Mouse (Mus musculus): Measurements from ENCODE around the gene Sec14l1. TPM values are rescaled to one million over a fixed set of nuclear protein-coding genes. Genes with fewer than 3 reads are reported as not detected.

Sec14l1 gene
- polyA plus RNA-seq, 1 experiment from 2014 or later = 51.0 TPM

GRCm38 (mm10) chr11:117148893-117149685 lies 34.1 kb downstream of the Sec14l1 start:
- peaks cover 77% of the 10 kb centered on the region for H3K36me3 ChIP-seq (ENCODE audit: control insufficient read depth, insufficient read depth)
- no peaks in the 10 kb centered on the region for H3K9me3 ChIP-seq (replicated peaks; ENCODE audit: control insufficient read depth, low read length)
- H3K4me3 ChIP-seq (ENCODE audit: low read length) = no peak overlapping the region
- ATAC-seq (replicated peaks; ENCODE audit: extremely low read depth, insufficient read depth, low FRiP score) = no peak
- 81% methylated on average over 18 of the region's 18 CpGs for WGBS
- H3K4me2 ChIP-seq (ENCODE audit: low read depth, low read length) = no peak overlapping the region
- no peak overlapping the region for H3K9ac ChIP-seq (ENCODE audit: low read length)
- no peak overlapping the region for H3K27ac ChIP-seq (ENCODE audit: low read length)
- no peaks in the 10 kb centered on the region for H3K27me3 ChIP-seq (ENCODE audit: control insufficient read depth, insufficient read depth, low read length)
- H3K4me1 ChIP-seq (ENCODE audit: control insufficient read depth, insufficient read depth, low read length) = peaks cover 5% of the 10 kb centered on the region

GRCm38 (mm10) chr11:117150467-117150966 lies 35.5 kb downstream of the Sec14l1 start:
- H3K36me3 ChIP-seq (ENCODE audit: control insufficient read depth, insufficient read depth) = peaks cover 66% of the 10 kb centered on the region
- H3K4me3 ChIP-seq (ENCODE audit: low read length) = no peak overlapping the region
- no peak overlapping the region for H3K4me2 ChIP-seq (ENCODE audit: low read depth, low read length)
- H3K4me1 ChIP-seq (ENCODE audit: control insufficient read depth, insufficient read depth, low read length) = peaks cover 12% of the 10 kb centered on the region
- H3K9ac ChIP-seq (ENCODE audit: low read length) = no peak overlapping the region
- no peak for ATAC-seq (replicated peaks; ENCODE audit: extremely low read depth, insufficient read depth, low FRiP score)
- no peaks in the 10 kb centered on the region for H3K27me3 ChIP-seq (ENCODE audit: control insufficient read depth, insufficient read depth, low read length)
- WGBS = 79% methylated on average over 9 of the region's 9 CpGs
- no peak overlapping the region for H3K27ac ChIP-seq (ENCODE audit: low read length)
- H3K9me3 ChIP-seq (replicated peaks; ENCODE audit: control insufficient read depth, low read length) = no peaks in the 10 kb centered on the region

GRCm38 (mm10) chr11:117151461-117151860 lies 36.5 kb downstream of the Sec14l1 start:
- no peak overlapping the region for H3K4me2 ChIP-seq (ENCODE audit: low read depth, low read length)
- no peak overlapping the region for H3K9ac ChIP-seq (ENCODE audit: low read length)
- ATAC-seq (replicated peaks; ENCODE audit: extremely low read depth, insufficient read depth, low FRiP score) = no peak
- no peak overlapping the region for H3K27ac ChIP-seq (ENCODE audit: low read length)
- 91% methylated on average over 7 of the region's 7 CpGs for WGBS
- no peaks in the 10 kb centered on the region for H3K9me3 ChIP-seq (replicated peaks; ENCODE audit: control insufficient read depth, low read length)
- no peaks in the 10 kb centered on the region for H3K27me3 ChIP-seq (ENCODE audit: control insufficient read depth, insufficient read depth, low read length)
- H3K4me3 ChIP-seq (ENCODE audit: low read length) = no peak overlapping the region
- H3K36me3 ChIP-seq (ENCODE audit: control insufficient read depth, insufficient read depth) = peaks cover 67% of the 10 kb centered on the region
- H3K4me1 ChIP-seq (ENCODE audit: control insufficient read depth, insufficient read depth, low read length) = peaks cover 14% of the 10 kb centered on the region

GRCm38 (mm10) chr11:117152541-117152940 lies 37.6 kb downstream of the Sec14l1 start:
- Histone ChIP-seq H3K9ac (ENCODE audit: low read length) (no peak overlapping the region), H3K27me3 (ENCODE audit: control insufficient read depth, insufficient read depth, low read length) (no peaks in the 10 kb centered on the region), H3K4me2 (ENCODE audit: low read depth, low read length) (no peak overlapping the region), H3K27ac (ENCODE audit: low read length) (no peak overlapping the region), H3K4me1 (ENCODE audit: control insufficient read depth, insufficient read depth, low read length) (peaks cover 14% of the 10 kb centered on the region), H3K4me3 (ENCODE audit: low read length) (no peak overlapping the region), H3K36me3 (ENCODE audit: control insufficient read depth, insufficient read depth) (peaks cover 68% of the 10 kb centered on the region), H3K9me3 (replicated peaks; ENCODE audit: control insufficient read depth, low read length) (no peaks in the 10 kb centered on the region)
- WGBS = 85% methylated on average over 6 of the region's 6 CpGs
- no peak for ATAC-seq (replicated peaks; ENCODE audit: extremely low read depth, insufficient read depth, low FRiP score)

- ATAC-seq (replicated peaks; ENCODE audit: extremely low read depth, insufficient read depth, low FRiP score) = no peak
- peaks cover 21% of the 10 kb centered on the region for H3K4me1 ChIP-seq (ENCODE audit: control insufficient read depth, insufficient read depth, low read length)
- H3K9me3 ChIP-seq (replicated peaks; ENCODE audit: control insufficient read depth, low read length) = no peaks in the 10 kb centered on the region
- no peaks in the 10 kb centered on the region for H3K27me3 ChIP-seq (ENCODE audit: control insufficient read depth, insufficient read depth, low read length)
- H3K36me3 ChIP-seq (ENCODE audit: control insufficient read depth, insufficient read depth) = peaks cover 61% of the 10 kb centered on the region
- WGBS = 75% methylated on average over 9 of the region's 9 CpGs
- H3K9ac ChIP-seq (ENCODE audit: low read length) = no peak overlapping the region
- H3K4me3 ChIP-seq (ENCODE audit: low read length) = no peak overlapping the region
- no peak overlapping the region for H3K27ac ChIP-seq (ENCODE audit: low read length)
- no peak overlapping the region for H3K4me2 ChIP-seq (ENCODE audit: low read depth, low read length)
Measured at GRCm38 (mm10) chr11:117153553-117153952, 38.6 kb downstream of the Sec14l1 start.

GRCm38 (mm10) chr11:117154088-117154815 lies 39.3 kb downstream of the Sec14l1 start:
- Histone ChIP-seq H3K4me2 (ENCODE audit: low read depth, low read length) (no peak overlapping the region), H3K27ac (ENCODE audit: low read length) (0 out of 2 replicates have a peak overlapping the region, but pooled peaks have one; percentile 31), H3K36me3 (ENCODE audit: control insufficient read depth, insufficient read depth) (peaks cover 58% of the 10 kb centered on the region), H3K9me3 (replicated peaks; ENCODE audit: control insufficient read depth, low read length) (no peaks in the 10 kb centered on the region), H3K4me1 (ENCODE audit: control insufficient read depth, insufficient read depth, low read length) (peaks cover 27% of the 10 kb centered on the region), H3K4me3 (ENCODE audit: low read length) (no peak overlapping the region), H3K9ac (ENCODE audit: low read length) (peak overlapping the region; percentile 38; the same call in 1 of the 2 replicates), H3K27me3 (ENCODE audit: control insufficient read depth, insufficient read depth, low read length) (no peaks in the 10 kb centered on the region)
- ATAC-seq (replicated peaks; ENCODE audit: extremely low read depth, insufficient read depth, low FRiP score) = peak; percentile 59
- 34% methylated on average over 7 of the region's 7 CpGs for WGBS

GRCm38 (mm10) chr11:117156725-117157124 lies 41.8 kb downstream of the Sec14l1 start:
- ATAC-seq (replicated peaks; ENCODE audit: extremely low read depth, insufficient read depth, low FRiP score) = no peak
- H3K9ac ChIP-seq (ENCODE audit: low read length) = no peak overlapping the region
- 42% methylated on average over 13 of the region's 15 CpGs for WGBS
- no peaks in the 10 kb centered on the region for H3K9me3 ChIP-seq (replicated peaks; ENCODE audit: control insufficient read depth, low read length)
- H3K27me3 ChIP-seq (ENCODE audit: control insufficient read depth, insufficient read depth, low read length) = no peaks in the 10 kb centered on the region
- H3K4me3 ChIP-seq (ENCODE audit: low read length) = no peak overlapping the region
- H3K4me1 ChIP-seq (ENCODE audit: control insufficient read depth, insufficient read depth, low read length) = peaks cover 34% of the 10 kb centered on the region
- no peak overlapping the region for H3K4me2 ChIP-seq (ENCODE audit: low read depth, low read length)
- H3K27ac ChIP-seq (ENCODE audit: low read length) = no peak overlapping the region
- peaks cover 36% of the 10 kb centered on the region for H3K36me3 ChIP-seq (ENCODE audit: control insufficient read depth, insufficient read depth)

- Histone ChIP-seq H3K36me3 (ENCODE audit: control insufficient read depth, insufficient read depth) (peaks cover 33% of the 10 kb centered on the region), H3K4me2 (ENCODE audit: low read depth, low read length) (no peak overlapping the region), H3K4me3 (ENCODE audit: low read length) (no peak overlapping the region), H3K4me1 (ENCODE audit: control insufficient read depth, insufficient read depth, low read length) (peaks cover 38% of the 10 kb centered on the region), H3K27me3 (ENCODE audit: control insufficient read depth, insufficient read depth, low read length) (no peaks in the 10 kb centered on the region), H3K27ac (ENCODE audit: low read length) (no peak overlapping the region), H3K9ac (ENCODE audit: low read length) (peak overlapping the region; percentile 11; the same call in 1 of the 2 replicates), H3K9me3 (replicated peaks; ENCODE audit: control insufficient read depth, low read length) (no peaks in the 10 kb centered on the region)
- ATAC-seq (replicated peaks; ENCODE audit: extremely low read depth, insufficient read depth, low FRiP score) = 0 out of 2 replicates have a peak, but pooled peaks have one; percentile 3
- 42% methylated on average over 11 of the region's 11 CpGs for WGBS
Measured at GRCm38 (mm10) chr11:117158343-117158742, 43.4 kb downstream of the Sec14l1 start.
